Mouse (Mus musculus): Measurements from ENCODE around the gene Smpd3. TPM values are rescaled to one million over a fixed set of nuclear protein-coding genes. Genes with fewer than 3 reads are reported as not detected.
"Not testable (repeated sequence)": the region's sequence is repeated elsewhere in the genome, so short reads cannot be mapped to it uniquely, and the experiment has no call there.

Smpd3 gene
- polyA plus RNA-seq, 1 experiment from 2014 or later = 2.9 TPM

GRCm38 (mm10) chr8:106306711-106307248 lies 31.0 kb downstream of the Smpd3 start:
- H3K9ac ChIP-seq (ENCODE audit: low read length); H3K4me2 ChIP-seq (ENCODE audit: low read depth, low read length); H3K4me3 ChIP-seq (ENCODE audit: low read length); H3K27me3 ChIP-seq (ENCODE audit: control insufficient read depth, insufficient read depth, low read length); H3K4me1 ChIP-seq (ENCODE audit: control insufficient read depth, insufficient read depth, low read length); H3K36me3 ChIP-seq (ENCODE audit: control insufficient read depth, insufficient read depth); H3K9me3 ChIP-seq (replicated peaks; ENCODE audit: control insufficient read depth, low read length); H3K27ac ChIP-seq (ENCODE audit: low read length); ATAC-seq (replicated peaks; ENCODE audit: extremely low read depth, insufficient read depth, low FRiP score): not testable (repeated sequence)
- WGBS = 38% methylated on average over 2 of the region's 2 CpGs

- no peaks in the 10 kb centered on the region for H3K27me3 ChIP-seq (ENCODE audit: control insufficient read depth, insufficient read depth, low read length)
- no peaks in the 10 kb centered on the region for H3K36me3 ChIP-seq (ENCODE audit: control insufficient read depth, insufficient read depth)
- H3K9ac ChIP-seq (ENCODE audit: low read length) = no peak overlapping the region
- WGBS = 82% methylated on average over 1 of the region's 1 CpGs
- ATAC-seq (replicated peaks; ENCODE audit: extremely low read depth, insufficient read depth, low FRiP score) = no peak
- no peak overlapping the region for H3K4me3 ChIP-seq (ENCODE audit: low read length)
- H3K4me1 ChIP-seq (ENCODE audit: control insufficient read depth, insufficient read depth, low read length) = no peaks in the 10 kb centered on the region
- H3K4me2 ChIP-seq (ENCODE audit: low read depth, low read length) = no peak overlapping the region
- H3K27ac ChIP-seq (ENCODE audit: low read length) = no peak overlapping the region
- no peaks in the 10 kb centered on the region for H3K9me3 ChIP-seq (replicated peaks; ENCODE audit: control insufficient read depth, low read length)
These were observed 31.7 kb downstream of the Smpd3 start for GRCm38 (mm10) chr8:106306076-106306475.

- Histone ChIP-seq H3K27me3 (ENCODE audit: control insufficient read depth, insufficient read depth, low read length) (no peaks in the 10 kb centered on the region), H3K9ac (ENCODE audit: low read length) (no peak overlapping the region), H3K36me3 (ENCODE audit: control insufficient read depth, insufficient read depth) (no peaks in the 10 kb centered on the region), H3K4me3 (ENCODE audit: low read length) (no peak overlapping the region), H3K27ac (ENCODE audit: low read length) (no peak overlapping the region), H3K4me2 (ENCODE audit: low read depth, low read length) (no peak overlapping the region), H3K9me3 (replicated peaks; ENCODE audit: control insufficient read depth, low read length) (no peaks in the 10 kb centered on the region), H3K4me1 (ENCODE audit: control insufficient read depth, insufficient read depth, low read length) (no peaks in the 10 kb centered on the region)
- 84% methylated on average over 3 of the region's 3 CpGs for WGBS
- no peak for ATAC-seq (replicated peaks; ENCODE audit: extremely low read depth, insufficient read depth, low FRiP score)
These were observed 32.5 kb downstream of the Smpd3 start for GRCm38 (mm10) chr8:106305301-106305700.

GRCm38 (mm10) chr8:106304321-106304720 lies 33.5 kb downstream of the Smpd3 start:
- Histone ChIP-seq H3K9me3 (replicated peaks; ENCODE audit: control insufficient read depth, low read length) (0 out of 2 replicates have a peak, but pooled peaks cover 2% of the 10 kb centered on the region), H3K4me1 (ENCODE audit: control insufficient read depth, insufficient read depth, low read length) (no peaks in the 10 kb centered on the region), H3K27me3 (ENCODE audit: control insufficient read depth, insufficient read depth, low read length) (no peaks in the 10 kb centered on the region), H3K9ac (ENCODE audit: low read length) (no peak overlapping the region), H3K4me3 (ENCODE audit: low read length) (no peak overlapping the region), H3K36me3 (ENCODE audit: control insufficient read depth, insufficient read depth) (no peaks in the 10 kb centered on the region), H3K27ac (ENCODE audit: low read length) (no peak overlapping the region), H3K4me2 (ENCODE audit: low read depth, low read length) (no peak overlapping the region)
- no peak for ATAC-seq (replicated peaks; ENCODE audit: extremely low read depth, insufficient read depth, low FRiP score)
- WGBS = 55% methylated on average over 6 of the region's 6 CpGs

GRCm38 (mm10) chr8:106300739-106301715 lies 36.8 kb downstream of the Smpd3 start:
- H3K27me3 ChIP-seq (ENCODE audit: control insufficient read depth, insufficient read depth, low read length) = no peaks in the 10 kb centered on the region
- H3K27ac ChIP-seq (ENCODE audit: low read length) = peak overlapping the region; percentile 31; the same call in 1 of the 2 replicates
- WGBS = 64% methylated on average over 9 of the region's 9 CpGs
- no peaks in the 10 kb centered on the region for H3K36me3 ChIP-seq (ENCODE audit: control insufficient read depth, insufficient read depth)
- ATAC-seq (replicated peaks; ENCODE audit: extremely low read depth, insufficient read depth, low FRiP score) = no peak
- H3K4me3 ChIP-seq (ENCODE audit: low read length) = no peak overlapping the region
- H3K4me1 ChIP-seq (ENCODE audit: control insufficient read depth, insufficient read depth, low read length) = peaks cover 9% of the 10 kb centered on the region; the same call in 1 of the 2 replicates
- H3K9ac ChIP-seq (ENCODE audit: low read length) = no peak overlapping the region
- 0 out of 2 replicates have a peak, but pooled peaks cover 2% of the 10 kb centered on the region for H3K9me3 ChIP-seq (replicated peaks; ENCODE audit: control insufficient read depth, low read length)
- no peak overlapping the region for H3K4me2 ChIP-seq (ENCODE audit: low read depth, low read length)

GRCm38 (mm10) chr8:106299686-106300085 lies 38.1 kb downstream of the Smpd3 start:
- 88% methylated on average over 3 of the region's 3 CpGs for WGBS
- H3K27me3 ChIP-seq (ENCODE audit: control insufficient read depth, insufficient read depth, low read length) = no peaks in the 10 kb centered on the region
- no peak for ATAC-seq (replicated peaks; ENCODE audit: extremely low read depth, insufficient read depth, low FRiP score)

GRCm38 (mm10) chr8:106298846-106299245 lies 38.9 kb downstream of the Smpd3 start:
- H3K4me1 ChIP-seq (ENCODE audit: control insufficient read depth, insufficient read depth, low read length) = peaks cover 9% of the 10 kb centered on the region; the same call in 1 of the 2 replicates
- H3K9ac ChIP-seq (ENCODE audit: low read length) = no peak overlapping the region
- H3K4me3 ChIP-seq (ENCODE audit: low read length) = no peak overlapping the region
- 0 out of 2 replicates have a peak, but pooled peaks cover 2% of the 10 kb centered on the region for H3K9me3 ChIP-seq (replicated peaks; ENCODE audit: control insufficient read depth, low read length)
- no peak for ATAC-seq (replicated peaks; ENCODE audit: extremely low read depth, insufficient read depth, low FRiP score)
- H3K4me2 ChIP-seq (ENCODE audit: low read depth, low read length) = no peak overlapping the region
- H3K27ac ChIP-seq (ENCODE audit: low read length) = peak overlapping the region; percentile 57
- no peaks in the 10 kb centered on the region for H3K36me3 ChIP-seq (ENCODE audit: control insufficient read depth, insufficient read depth)
- 57% methylated on average over 1 of the region's 1 CpGs for WGBS
- no peaks in the 10 kb centered on the region for H3K27me3 ChIP-seq (ENCODE audit: control insufficient read depth, insufficient read depth, low read length)

More at GRCm38 (mm10) chr8:106299686-106300085, 38.1 kb downstream of the Smpd3 start:
- H3K9ac ChIP-seq (ENCODE audit: low read length) = no peak overlapping the region
- H3K4me2 ChIP-seq (ENCODE audit: low read depth, low read length) = no peak overlapping the region
- no peaks in the 10 kb centered on the region for H3K36me3 ChIP-seq (ENCODE audit: control insufficient read depth, insufficient read depth)
- H3K27ac ChIP-seq (ENCODE audit: low read length) = no peak overlapping the region
- peaks cover 9% of the 10 kb centered on the region; the same call in 1 of the 2 replicates for H3K4me1 ChIP-seq (ENCODE audit: control insufficient read depth, insufficient read depth, low read length)
- 0 out of 2 replicates have a peak, but pooled peaks cover 2% of the 10 kb centered on the region for H3K9me3 ChIP-seq (replicated peaks; ENCODE audit: control insufficient read depth, low read length)
- H3K4me3 ChIP-seq (ENCODE audit: low read length) = no peak overlapping the region

GRCm38 (mm10) chr8:106298261-106298660 lies 39.5 kb downstream of the Smpd3 start:
- WGBS = 30% methylated on average over 5 of the region's 5 CpGs
- ATAC-seq (replicated peaks; ENCODE audit: extremely low read depth, insufficient read depth, low FRiP score) = no peak

More at GRCm38 (mm10) chr8:106298261-106298660, 39.5 kb downstream of the Smpd3 start:
- H3K9ac ChIP-seq (ENCODE audit: low read length) = no peak overlapping the region
- H3K9me3 ChIP-seq (replicated peaks; ENCODE audit: control insufficient read depth, low read length) = 0 out of 2 replicates have a peak, but pooled peaks cover 2% of the 10 kb centered on the region
- H3K27me3 ChIP-seq (ENCODE audit: control insufficient read depth, insufficient read depth, low read length) = no peaks in the 10 kb centered on the region
- no peak overlapping the region for H3K4me2 ChIP-seq (ENCODE audit: low read depth, low read length)
- H3K27ac ChIP-seq (ENCODE audit: low read length) = peak overlapping the region; percentile 57
- H3K36me3 ChIP-seq (ENCODE audit: control insufficient read depth, insufficient read depth) = no peaks in the 10 kb centered on the region
- H3K4me3 ChIP-seq (ENCODE audit: low read length) = no peak overlapping the region
- H3K4me1 ChIP-seq (ENCODE audit: control insufficient read depth, insufficient read depth, low read length) = peaks cover 9% of the 10 kb centered on the region; the same call in 1 of the 2 replicates

All from heart, embryonic 16.5 days (tissue).